Mouse (Mus musculus): ENCODE data around the gene Zfp951.
"Not testable (repeated sequence)": the region's sequence is repeated elsewhere in the genome, so short reads cannot be mapped to it uniquely, and the experiment has no call there.

The Zfp951 gene

DNA sequence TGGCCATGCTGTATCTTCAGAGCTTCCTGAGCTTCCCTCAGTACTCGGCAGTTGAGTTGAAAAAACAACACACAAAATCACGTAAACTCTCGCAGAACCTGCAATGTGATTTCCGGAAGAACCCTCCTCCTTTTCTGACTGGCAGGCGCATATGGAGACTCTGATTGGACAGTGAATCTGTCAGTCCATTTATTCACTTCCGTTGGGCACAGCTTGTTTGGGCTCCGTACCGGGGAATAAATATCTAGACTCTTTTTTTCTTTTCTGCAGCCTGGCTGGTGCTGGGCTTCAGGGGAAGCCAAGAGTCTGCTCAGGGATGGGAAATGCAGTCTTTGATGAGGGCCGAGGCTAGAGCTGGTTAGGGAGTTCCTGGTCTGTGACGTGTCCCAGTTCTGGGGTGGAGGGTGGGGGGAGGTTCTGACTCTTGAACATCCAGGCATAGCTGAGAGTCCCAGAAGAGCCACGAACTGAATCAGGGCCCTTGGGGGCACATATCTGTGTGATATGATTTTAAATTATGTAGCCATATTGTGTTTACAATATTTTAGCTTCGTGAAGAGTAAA lies at the start of gene Zfp951:
Gene Zfp951, minus strand, starts transcription at position 109 of the 564 bp plus-strand sequence.
- peak; percentile 57 to 68 for DNase-seq

DNA sequence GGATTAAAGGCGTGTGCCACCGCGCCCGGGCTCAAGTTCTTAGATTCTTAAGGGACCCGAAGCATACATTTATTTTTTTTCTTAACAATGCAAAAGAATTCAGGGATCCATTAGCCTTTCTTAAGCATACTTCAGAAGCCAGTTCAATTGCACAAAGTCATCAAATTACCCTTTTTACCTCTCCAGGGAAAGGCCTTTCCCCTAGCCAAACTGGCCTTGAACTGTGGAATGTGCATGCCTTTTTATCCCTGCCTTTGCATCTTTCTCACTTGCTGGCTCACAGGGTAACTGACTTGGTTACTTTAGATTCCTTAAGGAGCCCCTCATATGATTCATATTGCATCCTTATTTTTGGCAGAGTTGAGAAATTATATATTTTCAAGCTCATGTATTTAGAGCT lies 46.7 kb upstream of the Zfp951 start:
- not testable (repeated sequence) for DNase-seq

DNA sequence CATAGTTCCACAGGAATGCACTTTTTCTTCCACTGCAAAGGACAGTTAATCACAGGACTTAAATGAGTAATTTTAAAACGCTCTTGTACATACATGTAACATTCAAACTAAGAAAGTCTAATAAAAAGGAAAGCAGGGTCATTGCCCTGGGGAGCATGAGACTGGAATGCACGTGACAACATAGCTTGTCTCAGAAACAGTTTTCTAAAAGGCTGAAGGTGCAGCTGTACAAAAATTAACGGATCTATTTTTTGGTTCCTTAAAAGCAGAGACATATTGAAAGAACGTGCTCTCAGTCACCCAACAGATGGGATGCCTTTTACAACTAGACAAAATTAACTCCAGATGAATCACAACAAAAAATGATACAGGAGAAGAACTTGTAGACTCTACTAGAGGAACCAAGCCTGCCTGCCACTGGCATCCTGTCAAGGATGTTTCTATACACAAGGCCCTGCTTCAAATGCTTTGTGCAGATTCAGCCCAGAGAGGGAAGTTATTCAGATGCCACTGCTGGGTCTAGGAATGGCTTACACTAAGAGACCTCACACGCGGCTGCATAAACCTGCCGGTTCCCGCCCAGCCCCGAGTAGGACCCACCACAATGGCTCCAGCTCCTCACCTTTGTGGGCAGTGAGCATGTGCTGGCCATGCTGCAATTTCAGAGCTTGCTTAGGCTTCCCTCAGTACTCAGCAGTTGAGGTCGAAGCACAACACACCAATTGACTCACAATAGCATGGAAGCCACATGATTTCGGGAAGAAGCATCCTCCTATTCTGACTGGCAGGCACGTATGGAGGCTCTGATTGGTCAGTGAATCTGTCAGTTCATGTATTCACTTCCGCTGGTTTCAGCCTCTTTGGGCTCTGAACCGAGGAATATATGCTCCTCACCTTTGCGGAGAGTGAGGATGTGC lies 567 bp downstream of the Zfp951 start:
- not testable (repeated sequence) for DNase-seq

DNA sequence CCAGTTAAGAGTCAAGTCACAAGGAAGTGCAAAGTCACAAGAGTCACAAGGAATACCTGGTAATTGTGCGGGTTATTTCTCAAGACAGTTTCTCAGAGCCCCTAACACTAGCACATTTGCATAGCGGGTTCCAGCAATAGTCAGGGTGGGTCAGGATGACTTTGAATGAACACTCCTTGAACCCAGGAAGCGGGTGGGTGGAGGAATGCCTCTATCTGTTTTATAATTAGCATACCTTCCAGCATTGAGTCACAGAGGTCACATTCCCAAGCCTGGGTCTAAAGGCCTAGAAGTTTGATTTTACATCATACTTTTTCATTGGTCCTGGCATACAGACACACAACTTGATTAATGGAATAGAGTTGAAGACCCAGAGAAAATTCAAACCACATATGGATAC lies 5.3 kb downstream of the Zfp951 start:
- not testable (repeated sequence) for DNase-seq

DNA sequence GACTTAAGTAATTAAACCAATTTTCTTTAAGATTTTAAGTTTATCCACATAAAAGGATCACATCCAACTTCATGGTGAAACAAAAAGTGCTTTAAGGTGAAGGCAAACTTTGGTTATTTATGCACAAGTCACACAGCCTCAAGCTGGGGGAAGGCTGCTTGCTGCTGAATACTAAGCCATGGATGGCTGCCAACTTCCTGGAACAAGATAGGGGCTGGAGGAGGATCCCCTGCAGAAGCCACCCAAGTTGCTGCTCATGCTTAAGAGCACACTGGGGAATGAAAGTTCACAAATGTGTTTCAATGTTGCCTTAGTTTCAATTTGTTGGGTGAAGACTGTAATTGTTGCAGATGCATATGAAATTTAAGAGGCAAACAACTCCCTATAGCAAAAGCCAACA lies 26.5 kb downstream of the Zfp951 start:
- no peak for DNase-seq

DNA sequence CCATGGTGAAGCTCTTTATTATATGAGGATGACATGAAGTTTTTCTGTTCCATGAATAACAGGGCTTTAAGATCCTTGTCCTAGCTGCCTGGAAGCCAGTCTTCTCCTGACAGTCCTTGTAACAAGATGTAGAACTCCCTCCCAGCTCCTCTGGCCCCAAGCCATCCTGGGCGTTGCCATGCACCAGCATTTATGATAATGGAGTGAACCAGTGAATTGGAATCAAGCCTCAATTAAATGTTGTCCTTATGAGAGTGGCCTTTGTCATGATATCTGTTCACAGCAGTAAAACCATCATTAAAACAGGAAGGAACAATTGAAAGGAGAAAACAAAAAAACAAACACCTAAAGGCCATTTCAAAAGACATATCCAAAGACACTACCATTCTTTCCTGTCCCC lies 30.3 kb downstream of the Zfp951 start:
- no peak for DNase-seq

DNA sequence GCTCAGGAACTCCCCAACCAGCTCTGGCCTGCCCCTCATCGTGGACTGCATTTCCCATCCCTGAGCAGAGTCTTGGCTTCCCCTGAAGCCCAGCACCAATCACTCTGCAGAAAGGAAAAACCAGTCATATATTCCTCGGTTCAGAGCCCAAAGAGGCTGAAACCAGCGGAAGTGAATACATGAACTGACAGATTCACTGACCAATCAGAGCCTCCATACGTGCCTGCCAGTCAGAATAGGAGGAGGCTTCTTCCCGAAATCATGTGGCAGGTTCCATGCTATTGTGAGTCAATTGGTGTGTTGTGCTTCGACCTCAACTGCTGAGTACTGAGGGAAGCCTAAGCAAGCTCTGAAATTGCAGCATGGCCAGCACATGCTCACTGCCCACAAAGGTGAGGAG lies 89.7 kb downstream of the Zfp951 start:
- not testable (repeated sequence) for DNase-seq
